Mouse (Mus musculus): Measurements from ENCODE around the gene Tnpo3.
"Not testable (repeated sequence)": the region's sequence is repeated elsewhere in the genome, so short reads cannot be mapped to it uniquely, and the experiment has no call there.

Tnpo3 gene

GRCm38 (mm10) chr6:29620840-29621543 is 11.3 kb upstream of the Tnpo3 start:
- no peak for DNase-seq (ENCODE audit: low spot score)

- no peak for DNase-seq (ENCODE audit: low spot score)
Observed at GRCm38 (mm10) chr6:29620176-29620575, 10.5 kb upstream of the Tnpo3 start.

DNA sequence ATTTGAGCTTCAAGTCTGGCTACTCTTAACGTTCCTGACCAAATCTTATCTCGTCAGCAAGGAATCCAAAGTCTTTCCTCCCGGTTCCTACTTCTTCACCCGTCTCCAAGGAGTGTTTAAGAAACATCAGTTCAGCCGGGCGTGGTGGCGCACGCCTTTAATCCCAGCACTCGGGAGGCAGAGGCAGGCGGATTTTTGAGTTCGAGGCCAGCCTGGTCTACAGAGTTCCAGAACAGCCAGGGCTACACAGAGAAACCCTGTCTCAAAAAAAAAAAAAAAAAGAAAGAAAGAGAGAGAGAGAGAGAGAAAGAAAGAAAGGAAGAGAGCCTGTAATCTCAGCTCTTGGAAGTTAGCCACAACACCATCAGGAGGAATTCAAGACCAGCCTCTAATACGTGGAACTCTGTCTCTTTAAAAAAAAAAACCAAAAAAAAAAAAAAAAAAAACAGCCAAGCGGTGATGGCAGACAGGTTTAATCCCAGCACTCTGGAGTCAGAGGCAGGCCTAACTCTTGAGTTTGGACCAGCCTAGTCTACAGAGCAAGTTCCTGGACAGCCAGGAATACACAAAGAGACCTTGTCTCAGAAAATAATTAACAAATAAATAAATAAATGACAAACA is 443 bp upstream of the Tnpo3 start:
- DNase-seq (ENCODE audit: low spot score) = not testable (repeated sequence)

GRCm38 (mm10) chr6:29600188-29600587 is 9.5 kb downstream of the Tnpo3 start:
- no peak for DNase-seq (ENCODE audit: low spot score)

- DNase-seq (ENCODE audit: low spot score) = no peak
Observed at GRCm38 (mm10) chr6:29595656-29596055, 14.0 kb downstream of the Tnpo3 start.

DNA sequence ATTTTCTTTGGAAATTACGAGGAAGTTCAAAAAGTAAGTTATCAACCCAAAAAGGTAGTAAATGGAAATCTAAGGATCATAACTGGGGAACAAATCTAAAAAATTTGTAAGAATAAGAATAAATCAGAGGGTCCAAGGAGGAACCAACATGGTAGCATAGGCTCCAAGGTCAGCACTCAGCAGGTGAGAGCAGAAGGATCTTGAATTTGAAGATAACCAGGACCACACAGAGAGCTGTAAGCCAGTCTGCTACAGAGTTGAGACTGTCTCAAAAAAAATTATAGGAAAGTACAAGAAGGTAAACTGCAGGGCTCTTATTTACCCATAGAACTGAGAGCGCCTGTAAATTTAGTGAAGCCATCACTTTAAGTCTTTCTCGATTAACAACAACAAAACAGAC is 28.5 kb downstream of the Tnpo3 start:
- DNase-seq (ENCODE audit: low spot score) = no peak

GRCm38 (mm10) chr6:29580770-29581169 is 28.9 kb downstream of the Tnpo3 start:
- DNase-seq (ENCODE audit: low spot score) = peak; percentile 11

- not testable (repeated sequence) for DNase-seq (ENCODE audit: low spot score)
Observed at GRCm38 (mm10) chr6:29576388-29576787, 33.3 kb downstream of the Tnpo3 start.

DNA sequence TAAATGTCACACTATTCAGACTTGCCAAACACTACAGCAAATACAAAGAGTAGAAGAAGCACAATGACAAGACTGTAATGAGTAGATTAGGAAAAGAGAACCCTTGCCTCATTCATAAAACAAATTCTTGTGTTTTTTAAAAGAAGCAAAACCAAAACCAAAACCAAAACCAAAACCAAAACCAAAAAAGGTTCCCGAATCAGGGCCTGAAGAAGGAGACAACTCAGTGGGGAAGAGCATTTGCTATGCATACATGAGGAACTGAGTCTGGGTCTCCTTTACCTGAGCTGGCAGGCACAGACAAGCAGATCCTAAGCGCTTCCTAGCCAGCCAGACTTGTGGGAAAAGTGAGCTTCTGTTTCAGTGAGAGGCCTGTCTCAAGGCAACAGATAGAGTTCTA is 52.6 kb downstream of the Tnpo3 start:
- no peak for DNase-seq (ENCODE audit: low spot score)

DNA sequence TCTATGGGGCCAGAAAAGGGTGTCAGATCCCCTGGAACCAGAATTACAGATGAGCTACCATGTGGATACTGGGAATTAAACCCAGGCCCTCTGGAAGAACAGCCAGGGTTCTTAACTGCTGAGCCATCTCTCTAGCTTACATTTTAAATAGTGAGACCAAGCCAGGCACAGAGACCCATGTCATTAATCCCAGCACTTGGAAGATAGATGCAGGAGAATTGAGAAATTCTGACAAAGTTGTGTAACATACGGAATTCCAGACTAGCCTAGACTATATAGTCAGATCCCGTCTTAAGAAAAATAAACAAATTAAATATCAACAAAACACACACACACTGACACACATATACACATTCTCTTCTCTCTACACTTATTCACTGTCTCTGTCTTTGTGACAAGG is 57.2 kb downstream of the Tnpo3 start:
- DNase-seq (ENCODE audit: low spot score) = no peak

DNA sequence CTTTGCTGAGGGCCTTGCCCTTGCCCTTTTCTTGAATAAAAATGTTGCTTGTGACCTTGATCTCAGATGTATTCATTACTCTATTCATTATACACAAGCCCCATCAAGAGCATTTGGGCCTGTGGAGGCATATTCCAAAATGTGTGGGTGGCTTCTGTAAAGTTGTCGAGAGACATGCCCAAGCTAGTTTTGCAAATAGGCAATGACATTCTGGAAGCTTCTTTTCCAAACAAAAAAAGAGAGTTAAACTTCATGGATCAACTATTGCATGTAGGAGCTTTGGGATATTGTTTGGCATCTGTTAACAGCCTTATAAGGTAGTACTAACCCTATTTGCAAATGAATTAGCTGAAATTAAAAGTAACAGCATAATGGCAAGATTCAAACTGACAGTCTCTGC is 61.6 kb downstream of the Tnpo3 start:
- DNase-seq (ENCODE audit: low spot score) = no peak

GRCm38 (mm10) chr6:29547582-29547981 is 62.1 kb downstream of the Tnpo3 start:
- no peak for DNase-seq (ENCODE audit: low spot score)

DNA sequence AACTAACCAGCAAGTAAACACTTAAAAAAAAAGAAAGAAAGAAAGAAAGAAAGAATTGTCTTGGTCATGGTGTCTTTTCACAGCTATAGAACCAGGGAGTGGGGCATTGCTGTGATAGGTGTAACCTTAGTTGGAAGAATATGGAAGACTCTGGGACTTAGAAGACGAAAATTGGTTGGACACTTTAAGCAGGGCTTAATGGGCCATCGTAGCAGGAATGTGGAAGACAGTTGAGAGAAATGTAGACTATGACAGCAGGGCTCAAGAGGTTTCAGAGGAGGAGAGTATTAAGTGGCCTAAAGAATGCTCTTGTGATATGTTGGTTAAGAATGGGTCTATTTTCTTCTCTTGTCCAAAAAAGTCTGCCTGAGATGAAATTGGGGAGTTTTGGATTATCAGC is 64.1 kb downstream of the Tnpo3 start:
- DNase-seq (ENCODE audit: low spot score) = no peak

- no peak for DNase-seq (ENCODE audit: low spot score)
Observed at GRCm38 (mm10) chr6:29540956-29541355, 68.7 kb downstream of the Tnpo3 start.

DNA sequence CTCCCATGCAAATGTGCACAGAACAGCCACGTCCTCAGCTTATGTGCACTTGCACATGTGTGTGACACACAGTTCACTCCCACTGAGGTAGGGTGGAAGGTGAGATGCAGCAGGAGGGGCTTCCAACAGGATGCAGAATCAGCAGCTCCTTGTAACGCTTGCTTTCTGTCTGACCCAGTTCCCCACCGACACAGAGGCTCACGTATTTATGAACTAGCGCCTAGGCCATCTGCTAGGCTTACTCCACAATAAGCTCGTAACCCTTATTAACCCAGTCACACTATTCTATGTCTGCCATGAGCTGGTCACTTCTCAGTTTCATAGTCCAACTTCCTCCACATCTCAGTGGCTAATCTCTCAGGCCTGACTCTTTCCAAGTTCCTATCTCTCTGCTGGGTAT is 69.5 kb downstream of the Tnpo3 start:
- DNase-seq (ENCODE audit: low spot score) = no peak

GRCm38 (mm10) chr6:29539502-29539901 is 70.2 kb downstream of the Tnpo3 start:
- no peak for DNase-seq (ENCODE audit: low spot score)

GRCm38 (mm10) chr6:29537221-29537620 is 72.5 kb downstream of the Tnpo3 start:
- DNase-seq (ENCODE audit: low spot score) = no peak

GRCm38 (mm10) chr6:29536651-29537193 is 73.0 kb downstream of the Tnpo3 start:
- DNase-seq (ENCODE audit: low spot score) = no peak

GRCm38 (mm10) chr6:29535316-29535715 is 74.4 kb downstream of the Tnpo3 start:
- no peak for DNase-seq (ENCODE audit: low spot score)

- DNase-seq (ENCODE audit: low spot score) = no peak
Observed at GRCm38 (mm10) chr6:29530050-29530449, 79.6 kb downstream of the Tnpo3 start.

GRCm38 (mm10) chr6:29529444-29529820 is 80.3 kb downstream of the Tnpo3 start:
- DNase-seq (ENCODE audit: low spot score) = no peak

DNA sequence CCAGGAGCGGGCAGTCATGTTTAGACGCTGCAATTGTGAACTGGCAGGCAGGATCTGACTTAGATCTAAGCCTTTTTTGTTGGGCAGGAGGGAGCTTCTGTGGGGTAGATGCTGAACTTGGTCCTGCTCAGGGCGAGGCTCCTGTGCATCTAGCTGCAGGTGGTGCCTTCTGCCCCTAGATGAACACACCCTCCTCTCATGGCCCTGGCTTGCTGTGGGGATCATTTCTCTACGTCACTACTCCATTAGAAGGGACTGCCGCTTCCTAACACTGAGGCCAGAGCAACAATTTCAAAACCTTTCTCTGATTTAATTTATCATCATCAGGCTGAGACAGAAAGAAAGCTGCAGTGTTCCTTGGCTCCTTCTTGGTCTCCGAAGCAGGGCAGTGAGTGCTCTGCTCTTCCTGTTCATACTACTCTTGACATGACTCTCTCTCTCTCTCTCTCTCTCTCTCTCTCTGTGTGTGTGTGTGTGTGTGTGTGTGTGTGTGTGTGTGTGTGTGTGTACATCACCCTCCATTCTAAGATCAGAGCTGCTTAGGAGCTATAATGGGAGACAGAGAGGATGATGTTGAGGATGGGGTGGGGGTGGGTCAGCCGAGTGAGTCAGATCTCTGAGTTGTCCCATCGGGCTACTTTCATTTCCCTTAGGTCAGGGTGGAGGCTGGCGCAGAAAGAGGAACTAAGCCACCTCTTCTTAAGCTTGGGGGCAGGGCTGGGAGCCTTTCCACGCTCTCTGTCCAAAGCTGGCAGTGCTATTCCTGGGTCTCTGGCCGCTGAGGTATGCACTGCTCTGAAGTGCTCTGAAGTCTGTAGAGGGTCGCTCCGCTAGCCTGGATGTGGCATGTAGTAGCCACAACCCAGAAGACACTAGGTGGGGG is 80.9 kb downstream of the Tnpo3 start:
- no peak for DNase-seq (ENCODE audit: low spot score)

GRCm38 (mm10) chr6:29528165-29528505 is 81.6 kb downstream of the Tnpo3 start:
- no peak for DNase-seq (ENCODE audit: low spot score)

All from c-Kit-positive CD71-positive TER-119-positive erythroid progenitor cells, embryonic 14.5 days (primary cell).